Mouse (Mus musculus) embryonic facial prominence, embryonic 11.5 days (tissue): ENCODE data around the gene Ddc. TPM values are rescaled to one million over a fixed set of nuclear protein-coding genes. Genes with fewer than 3 reads are reported as not detected.

Experiments
- ATAC-seq: fragments of 200-750 bp; cut with Nextera tagmentation; replicated peaks from 2 replicates; pipeline ENCODE4 v1.8.0; 2017; ENCODE audit warnings: low read depth; ENCODE audit not compliant: insufficient number of reproducible peaks, low FRiP score, low TSS enrichment
- DNase-seq: peaks from one replicate; pipeline ENCODE4 v3.0.0-alpha.2; 2015; ENCODE audit warnings: low spot score
- H3K27ac ChIP-seq: fragments of 300-500 bp; sonication (generic); replicated peaks from 2 replicates; pipeline ENCODE4 v1.5.1; 2014; ENCODE audit warnings: mild to moderate bottlenecking, low read depth, low read length, control low read depth
- H3K27me3 ChIP-seq: fragments of 300-500 bp; sonication (generic); 2 replicates; pipeline ENCODE4 v1.6.1; 2014; ENCODE audit warnings: mild to moderate bottlenecking, low read length, moderate library complexity, mixed read lengths; ENCODE audit not compliant: control insufficient read depth, insufficient read depth
- H3K36me3 ChIP-seq: fragments of 300-500 bp; sonication (generic); replicated peaks from 2 replicates; pipeline ENCODE4 v1.6.1; 2014; ENCODE audit warnings: low read depth, mild to moderate bottlenecking, low read length, moderate library complexity, mixed read lengths; ENCODE audit not compliant: control insufficient read depth, insufficient read depth
- H3K4me1 ChIP-seq: fragments of 300-500 bp; sonication (generic); 2 replicates; pipeline ENCODE4 v1.6.1; 2014; ENCODE audit warnings: low read length, mixed read lengths; ENCODE audit not compliant: control insufficient read depth, insufficient read depth
- H3K4me2 ChIP-seq: fragments of 300-500 bp; sonication (generic); 2 replicates; pipeline ENCODE4 v1.6.1; 2014; ENCODE audit warnings: low read depth, mild to moderate bottlenecking, control low read depth, low read length, moderate library complexity
- H3K4me3 ChIP-seq: fragments of 300-500 bp; sonication (generic); 2 replicates; pipeline ENCODE4 v1.5.1; 2014; ENCODE audit warnings: low read depth, low read length, control low read depth
- H3K9ac ChIP-seq: fragments of 300-500 bp; sonication (generic); replicated peaks from 2 replicates; pipeline ENCODE4 v1.6.1; 2014; ENCODE audit warnings: mild to moderate bottlenecking, control low read depth, low read length
- H3K9me3 ChIP-seq: fragments of 300-500 bp; sonication (generic); replicated peaks from 2 replicates; pipeline ENCODE4 v1.6.1; 2016; ENCODE audit warnings: mild to moderate bottlenecking, low read length, inconsistent platforms, mixed read lengths; ENCODE audit not compliant: control insufficient read depth
- WGBS: fragments of 180-500 bp; shearing (Covaris S2); extraction: QIAGEN DNeasy Blood & Tissue Kit; methylation state at CpG from one replicate; pipeline ENCODE4 v1.1.7; 2014; 5-methylcytosine and 5-hydroxymethylcytosine counted together
- polyA plus RNA-seq: library from polyadenylated mRNA; unstranded; fragments of >200 nt; fragmentation: Nextera tagmentation; extraction: Ambion mirVana; gene quantifications from 2 replicates; pipeline ENCODE4 v1.2.1, GENCODE M21; 2014

Gene Ddc
- polyA plus RNA-seq, 1 experiment from 2014 or later = 10.4 TPM

DNA sequence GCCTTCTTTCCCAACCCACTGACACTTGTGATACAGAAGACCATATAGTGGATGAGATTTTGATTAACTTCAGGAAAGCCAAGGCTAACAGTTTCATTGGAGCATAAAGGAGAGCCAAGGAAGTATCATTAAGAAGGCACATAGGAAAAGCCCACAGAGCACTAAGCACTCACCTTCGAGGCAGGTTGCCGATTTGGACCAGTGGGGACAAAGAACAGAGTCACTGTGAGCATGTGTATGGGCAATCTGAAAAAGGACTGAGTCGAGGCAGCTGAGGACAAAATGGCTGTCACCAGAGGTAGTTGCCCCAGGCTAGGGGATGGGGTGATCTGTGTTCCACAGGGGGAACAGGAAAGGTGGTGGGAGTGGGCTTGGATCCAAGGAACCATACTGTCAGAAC is 552 bp upstream of the Ddc start:
- Histone ChIP-seq H3K4me1 (no peaks in the 10 kb centered on the region), H3K27me3 (no peaks in the 10 kb centered on the region), H3K4me2 (no peak overlapping the region), H3K9me3 (no peaks in the 10 kb centered on the region), H3K27ac (no peak overlapping the region), H3K36me3 (no peaks in the 10 kb centered on the region), H3K4me3 (no peak overlapping the region), H3K9ac (no peak overlapping the region)
- no peak for ATAC-seq
- DNase-seq = no peak
- WGBS = 89% methylated on average over 3 of the region's 3 CpGs

DNA sequence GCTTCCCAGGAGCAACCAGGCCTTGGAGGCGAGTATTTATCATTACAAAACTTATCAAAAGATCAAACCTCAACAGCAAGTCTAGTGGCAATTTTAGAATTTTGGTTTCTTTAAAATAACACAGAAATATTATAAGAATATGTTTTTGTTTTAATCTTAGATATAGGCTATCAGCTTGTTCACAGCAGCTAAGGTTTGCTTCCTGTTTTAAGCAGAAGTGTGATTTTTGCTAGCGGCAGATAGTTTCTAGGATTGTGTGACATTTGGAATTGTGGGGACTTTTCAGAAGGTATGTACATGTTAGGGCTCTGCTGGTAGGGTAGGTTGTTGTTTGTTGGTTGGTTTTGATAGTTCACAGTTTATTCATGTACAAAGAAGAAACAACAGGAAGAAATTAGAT is 2.5 kb downstream of the Ddc start:
- Histone ChIP-seq H3K4me3 (no peak overlapping the region), H3K4me1 (no peaks in the 10 kb centered on the region), H3K9me3 (no peaks in the 10 kb centered on the region), H3K36me3 (no peaks in the 10 kb centered on the region), H3K27ac (no peak overlapping the region), H3K9ac (no peak overlapping the region), H3K27me3 (no peaks in the 10 kb centered on the region), H3K4me2 (no peak overlapping the region)
- no peak for ATAC-seq
- DNase-seq = no peak
- WGBS = 88% methylated on average over 2 of the region's 2 CpGs

DNA sequence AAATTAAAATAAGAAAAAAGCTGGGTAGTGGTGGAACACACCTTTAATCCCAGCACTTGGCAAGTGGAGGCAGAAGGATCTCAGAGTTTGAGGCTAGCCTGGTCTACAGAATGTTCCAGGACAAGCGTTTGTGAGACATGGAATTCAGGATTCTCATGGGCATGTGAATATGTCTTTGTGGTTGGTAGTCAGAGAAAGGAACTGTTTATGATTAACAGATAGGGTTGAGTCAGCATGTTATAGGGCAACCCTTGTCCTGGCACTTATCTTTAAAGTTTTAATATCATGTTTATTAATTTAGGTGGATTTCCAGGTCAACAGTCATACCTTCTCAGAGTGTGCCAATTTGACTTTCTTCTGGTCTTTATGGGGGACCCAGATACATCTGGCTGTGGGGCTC is 4.2 kb downstream of the Ddc start:
- no peak for ATAC-seq
- Histone ChIP-seq H3K9me3 (no peaks in the 10 kb centered on the region), H3K27ac (no peak overlapping the region), H3K4me2 (no peak overlapping the region), H3K36me3 (no peaks in the 10 kb centered on the region), H3K27me3 (no peaks in the 10 kb centered on the region), H3K9ac (no peak overlapping the region), H3K4me1 (no peaks in the 10 kb centered on the region), H3K4me3 (no peak overlapping the region)
- no peak for DNase-seq
- WGBS = 82% methylated on average over 1 of the region's 1 CpGs

DNA sequence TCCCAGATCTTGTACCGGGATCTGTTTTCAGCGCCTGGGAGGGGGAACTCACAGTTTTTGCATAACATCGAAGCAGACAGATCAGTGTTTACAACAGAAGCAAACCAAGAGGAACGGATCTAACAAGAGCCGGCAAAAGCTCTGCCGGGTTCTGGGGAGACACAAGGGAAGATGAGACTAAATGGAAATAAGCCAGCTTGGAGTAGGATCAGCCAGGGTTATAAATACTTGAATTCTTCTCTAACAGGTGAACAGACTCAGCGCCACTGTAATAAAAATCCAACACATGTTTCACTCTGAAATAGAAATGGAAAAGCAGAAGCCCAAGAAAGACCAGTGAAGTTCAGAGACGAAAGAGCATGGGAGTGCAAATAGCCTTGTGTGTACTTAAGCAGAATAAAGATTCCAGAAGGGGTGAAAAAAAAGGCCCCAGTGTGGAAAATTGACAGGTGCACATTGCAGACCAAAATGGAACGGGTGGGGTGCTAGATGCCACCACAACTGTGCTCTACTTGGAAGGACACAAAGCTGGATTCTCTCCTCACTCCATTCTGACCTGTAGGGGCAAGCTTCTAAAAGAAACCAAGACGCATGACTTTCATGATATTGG is 4.8 kb downstream of the Ddc start:
- Histone ChIP-seq H3K4me3 (no peak overlapping the region), H3K9ac (no peak overlapping the region), H3K9me3 (no peaks in the 10 kb centered on the region), H3K27ac (no peak overlapping the region), H3K4me1 (no peaks in the 10 kb centered on the region), H3K4me2 (no peak overlapping the region), H3K36me3 (no peaks in the 10 kb centered on the region), H3K27me3 (no peaks in the 10 kb centered on the region)
- 50% methylated on average over 10 of the region's 10 CpGs for WGBS
- ATAC-seq = no peak
- no peak for DNase-seq

DNA sequence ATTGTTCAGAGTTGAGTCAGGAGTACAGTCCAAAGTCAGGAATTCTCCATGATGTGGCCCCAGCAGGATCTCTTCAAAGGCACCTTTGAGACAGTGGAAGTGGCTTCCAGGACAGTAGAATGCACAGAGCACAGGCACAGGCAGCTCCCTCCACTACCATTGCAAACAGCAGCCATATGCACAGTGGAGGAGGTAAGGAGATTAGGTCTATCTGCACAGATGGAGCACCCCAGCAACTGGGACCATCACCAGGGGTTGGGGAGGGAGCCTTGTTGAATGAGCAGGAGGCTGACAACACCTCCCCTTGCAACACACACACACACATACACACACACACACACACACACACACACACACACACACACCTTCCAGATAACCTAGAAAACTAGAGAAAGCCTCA is 6.1 kb downstream of the Ddc start:
- Histone ChIP-seq H3K27ac (no peak overlapping the region), H3K4me3 (no peak overlapping the region), H3K27me3 (no peaks in the 10 kb centered on the region), H3K4me1 (no peaks in the 10 kb centered on the region), H3K9ac (no peak overlapping the region), H3K4me2 (no peak overlapping the region), H3K9me3 (no peaks in the 10 kb centered on the region), H3K36me3 (no peaks in the 10 kb centered on the region)
- DNase-seq (no peak), ATAC-seq (no peak; the same call in 1 of the 2 replicates)

DNA sequence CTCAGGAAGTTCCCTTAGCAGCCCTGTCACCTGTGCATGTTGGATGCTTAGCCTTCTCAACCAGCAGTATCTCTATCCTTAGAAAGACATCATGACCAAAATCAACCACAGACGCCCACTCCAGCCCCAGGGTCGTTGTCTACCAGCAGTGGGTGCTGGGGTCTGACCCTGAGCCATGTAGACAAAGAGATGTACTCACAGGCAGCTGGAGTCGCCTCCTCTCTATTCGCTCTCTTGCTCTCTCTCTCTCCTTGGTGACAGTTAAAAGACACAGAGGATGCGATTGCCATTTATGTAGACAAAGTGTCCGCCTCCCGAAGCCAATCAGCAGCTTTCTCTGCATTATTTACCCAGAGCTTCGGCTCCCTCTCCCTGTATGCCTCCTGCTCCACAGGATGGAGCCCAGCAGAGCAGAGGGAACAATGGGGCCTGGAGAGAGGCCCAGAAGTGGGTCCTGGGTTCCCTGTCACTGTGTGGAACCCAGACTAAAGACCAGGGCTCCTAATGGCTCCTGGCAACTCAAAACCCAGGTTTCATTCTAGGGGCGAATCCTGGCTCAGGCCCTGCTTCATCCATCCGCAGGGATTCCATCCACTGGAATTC is 7.7 kb downstream of the Ddc start:
- Histone ChIP-seq H3K4me3 (no peak overlapping the region), H3K4me1 (no peaks in the 10 kb centered on the region), H3K9ac (no peak overlapping the region), H3K36me3 (no peaks in the 10 kb centered on the region), H3K27ac (no peak overlapping the region), H3K4me2 (no peak overlapping the region), H3K27me3 (no peaks in the 10 kb centered on the region), H3K9me3 (no peaks in the 10 kb centered on the region)
- DNase-seq = no peak
- WGBS = 62% methylated on average over 10 of the region's 10 CpGs
- no peak for ATAC-seq

DNA sequence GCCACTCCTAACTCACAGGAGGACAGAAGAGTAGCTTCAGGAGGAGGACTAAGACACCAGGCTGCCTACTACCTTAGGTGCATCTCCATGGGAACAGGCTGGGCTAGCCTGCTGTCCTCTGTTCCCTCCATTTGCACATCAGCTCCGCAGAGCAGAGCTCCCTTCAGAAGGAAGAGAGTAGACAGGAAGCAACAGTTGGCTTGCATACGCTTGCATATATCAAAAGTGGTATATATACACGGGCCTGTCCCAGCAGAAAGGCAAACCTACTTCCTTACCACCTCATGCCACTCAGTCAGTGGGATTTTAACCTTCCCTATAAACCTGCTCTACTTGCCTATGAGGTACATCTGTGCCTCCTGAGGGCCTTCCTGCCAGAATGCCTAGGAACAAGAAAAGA is 9.2 kb downstream of the Ddc start:
- no peak for DNase-seq
- H3K4me1 ChIP-seq = no peaks in the 10 kb centered on the region

DNA sequence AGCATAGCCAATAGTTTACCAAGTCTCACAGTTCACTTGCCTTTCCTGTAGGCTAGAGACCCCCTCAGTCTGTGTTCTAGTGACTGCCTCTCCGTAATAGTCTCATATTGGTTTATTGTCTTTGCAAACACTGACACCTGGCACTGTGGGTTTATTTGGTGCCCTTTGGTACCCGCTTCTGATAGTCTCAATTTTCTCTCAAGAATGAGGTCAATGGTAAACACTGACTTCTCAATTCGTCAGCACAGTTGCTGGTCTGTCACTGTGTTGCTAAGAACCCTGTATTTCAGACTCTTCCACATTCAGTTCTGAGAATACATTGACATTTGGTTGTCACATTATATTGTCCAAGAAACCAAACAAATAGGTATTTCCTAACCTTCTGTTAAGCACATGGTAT is 9.9 kb downstream of the Ddc start:
- H3K27me3 ChIP-seq = no peaks in the 10 kb centered on the region
- H3K4me1 ChIP-seq = no peaks in the 10 kb centered on the region
- ATAC-seq (no peak), DNase-seq (no peak)
- H3K4me3 ChIP-seq = no peak overlapping the region
- no peaks in the 10 kb centered on the region for H3K36me3 ChIP-seq
- no peaks in the 10 kb centered on the region for H3K9me3 ChIP-seq
- H3K9ac ChIP-seq = no peak overlapping the region
- H3K4me2 ChIP-seq = no peak overlapping the region
- 69% methylated on average over 3 of the region's 3 CpGs for WGBS
- H3K27ac ChIP-seq = no peak overlapping the region

More for the DNA sequence above, 9.2 kb downstream of the Ddc start:
- no peak overlapping the region for H3K4me3 ChIP-seq
- H3K27me3 ChIP-seq = no peaks in the 10 kb centered on the region
- H3K4me2 ChIP-seq = no peak overlapping the region
- no peak for ATAC-seq
- H3K27ac ChIP-seq = no peak overlapping the region
- no peaks in the 10 kb centered on the region for H3K9me3 ChIP-seq
- H3K9ac ChIP-seq = no peak overlapping the region
- H3K36me3 ChIP-seq = no peaks in the 10 kb centered on the region
- 79% methylated on average over 3 of the region's 3 CpGs for WGBS
